Mouse (Mus musculus) cerebellum, postnatal 4 days (tissue): Measurements from ENCODE around the gene B4galnt2.
A peak's percentile ranks its signal among the peaks of the same experiment; 100 is the strongest.
"Not testable (repeated sequence)": the region's sequence is repeated elsewhere in the genome, so short reads cannot be mapped to it uniquely, and the experiment has no call there.

ENCODE experiments used
- DNase-seq, 2 experiments: peaks; one replicate each; pipeline ENCODE4 v3.0.0; 2022; ENCODE audit warnings: low spot score in 2 of 2, mixed read lengths in 1 of 2

Gene B4galnt2

GRCm38 (mm10) chr11:95896446-95897179 is 18.1 kb downstream of the B4galnt2 start:
- DNase-seq = no peak

- DNase-seq = no peak
Measured at GRCm38 (mm10) chr11:95890462-95891051, 24.1 kb downstream of the B4galnt2 start.

DNA sequence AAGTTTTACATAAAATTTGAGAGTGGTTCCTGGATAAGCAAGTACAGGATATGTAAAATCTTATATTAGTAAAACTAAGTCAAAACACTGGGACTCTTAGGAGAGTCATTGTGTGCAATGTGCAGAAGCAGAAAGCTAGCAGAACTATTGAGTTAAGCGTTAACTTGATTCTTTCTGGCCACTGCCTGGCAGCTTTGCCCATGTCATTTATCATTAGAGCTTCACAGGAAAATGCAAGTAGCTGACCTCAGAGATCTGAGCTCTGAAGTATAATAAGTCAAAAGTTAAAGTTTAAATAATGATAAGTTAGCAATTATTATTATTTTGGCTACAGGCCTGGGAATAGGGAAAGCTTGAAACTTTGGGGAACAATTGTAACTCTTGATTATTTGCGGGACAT is 34.8 kb downstream of the B4galnt2 start:
- not testable (repeated sequence) for DNase-seq

- peak; percentile 54 to 70 for DNase-seq
Measured at GRCm38 (mm10) chr11:95876296-95876695, 38.4 kb downstream of the B4galnt2 start.

GRCm38 (mm10) chr11:95875804-95876203 is 38.9 kb downstream of the B4galnt2 start:
- peak in 1 of 2 experiments; percentile 11 for DNase-seq

DNA sequence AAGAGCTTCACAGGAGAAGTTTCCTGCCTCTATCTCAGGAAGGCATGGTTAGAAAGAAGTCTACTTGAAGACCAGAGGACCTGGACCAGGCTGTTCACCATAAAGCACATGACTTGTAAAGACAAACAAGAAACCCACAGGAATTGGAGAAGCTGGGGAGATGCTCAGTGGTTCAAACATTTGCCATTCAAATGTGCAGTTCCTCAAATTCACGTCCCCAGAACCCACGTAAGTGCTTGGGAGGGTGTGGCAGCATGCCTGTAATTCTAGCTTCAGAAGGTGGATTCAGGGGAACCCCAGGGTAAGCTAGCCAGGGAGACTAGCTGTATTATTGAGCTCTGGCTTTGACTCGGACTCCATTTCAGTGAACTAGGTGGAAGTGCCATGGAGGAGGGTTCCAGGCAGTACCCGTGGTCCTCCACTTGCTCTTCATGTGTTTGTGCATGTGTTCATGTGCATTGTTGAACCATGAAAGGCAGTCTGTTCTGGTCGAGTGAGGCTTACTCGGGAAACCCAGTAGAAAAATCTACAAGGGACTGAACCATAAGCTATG is 44.7 kb downstream of the B4galnt2 start:
- DNase-seq = no peak

GRCm38 (mm10) chr11:95869442-95869841 is 45.2 kb downstream of the B4galnt2 start:
- no peak for DNase-seq

DNA sequence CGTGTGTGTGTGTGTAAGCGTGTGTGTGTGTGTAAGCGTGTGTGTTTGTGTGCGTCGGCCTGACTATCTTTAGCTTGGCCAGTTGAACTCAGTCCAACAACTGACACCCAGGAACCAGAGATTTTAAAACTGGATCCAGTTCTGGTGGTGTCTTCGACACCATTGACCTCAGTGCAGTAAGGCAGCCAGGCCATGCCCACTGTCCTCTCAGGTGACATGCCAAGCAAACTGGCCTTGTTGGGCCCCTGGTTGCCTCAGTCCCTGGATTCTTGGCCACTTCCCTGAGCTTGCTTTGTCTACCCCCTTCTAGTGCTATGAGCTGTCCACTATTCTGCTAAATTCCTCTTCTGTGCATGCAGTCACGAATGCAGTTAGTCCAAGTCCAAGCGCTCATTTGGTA is 53.3 kb downstream of the B4galnt2 start:
- no peak for DNase-seq

GRCm38 (mm10) chr11:95860071-95860490 is 54.6 kb downstream of the B4galnt2 start:
- DNase-seq = no peak

- DNase-seq = peak; percentile 41 to 70
Measured at GRCm38 (mm10) chr11:95859468-95859855, 55.2 kb downstream of the B4galnt2 start.

DNA sequence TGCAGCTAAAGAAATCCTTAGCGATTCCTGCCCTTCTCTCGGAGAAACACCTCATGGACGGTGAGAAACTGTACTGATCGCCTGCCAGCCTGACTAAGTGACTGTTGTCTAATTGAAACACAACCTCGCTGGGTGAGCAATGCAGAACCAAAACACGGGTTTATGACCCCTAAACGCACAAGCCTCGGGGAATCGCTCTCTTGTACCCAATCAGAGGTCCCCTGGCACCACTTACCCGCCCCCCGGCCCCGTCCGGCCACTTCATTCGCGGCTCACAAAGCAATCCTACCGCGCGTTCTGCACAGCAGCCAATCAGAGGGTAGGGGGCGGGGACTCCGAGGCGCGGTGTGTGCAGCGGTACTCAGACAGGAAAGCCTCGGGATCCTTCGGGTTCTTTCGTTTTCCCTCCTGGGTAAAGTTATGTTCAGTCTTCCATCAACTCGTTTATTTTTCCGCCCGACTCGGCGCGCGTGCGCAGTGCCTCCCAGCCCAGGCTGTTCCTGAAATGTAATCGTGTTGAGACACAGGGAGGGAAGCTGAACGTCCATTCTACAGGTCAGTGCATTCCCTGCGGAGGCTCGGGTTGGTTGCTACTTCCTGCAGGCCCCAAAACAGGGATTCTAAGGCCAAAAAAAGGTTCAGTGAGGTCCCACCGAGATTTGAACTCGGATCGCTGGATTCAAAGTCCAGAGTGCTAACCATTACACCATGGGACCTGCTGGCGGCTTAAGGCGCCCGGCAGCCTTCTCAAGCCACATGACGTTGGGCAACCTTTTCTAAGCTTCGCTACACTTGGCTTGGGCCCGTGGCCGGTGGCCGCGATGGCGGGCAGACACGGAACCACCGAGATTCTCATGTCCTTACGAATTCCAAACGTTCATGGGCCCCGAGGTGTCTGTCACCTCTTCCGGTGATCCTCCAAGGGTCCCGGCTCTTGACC is 55.9 kb downstream of the B4galnt2 start:
- DNase-seq = peak; percentile 97 to 98

DNA sequence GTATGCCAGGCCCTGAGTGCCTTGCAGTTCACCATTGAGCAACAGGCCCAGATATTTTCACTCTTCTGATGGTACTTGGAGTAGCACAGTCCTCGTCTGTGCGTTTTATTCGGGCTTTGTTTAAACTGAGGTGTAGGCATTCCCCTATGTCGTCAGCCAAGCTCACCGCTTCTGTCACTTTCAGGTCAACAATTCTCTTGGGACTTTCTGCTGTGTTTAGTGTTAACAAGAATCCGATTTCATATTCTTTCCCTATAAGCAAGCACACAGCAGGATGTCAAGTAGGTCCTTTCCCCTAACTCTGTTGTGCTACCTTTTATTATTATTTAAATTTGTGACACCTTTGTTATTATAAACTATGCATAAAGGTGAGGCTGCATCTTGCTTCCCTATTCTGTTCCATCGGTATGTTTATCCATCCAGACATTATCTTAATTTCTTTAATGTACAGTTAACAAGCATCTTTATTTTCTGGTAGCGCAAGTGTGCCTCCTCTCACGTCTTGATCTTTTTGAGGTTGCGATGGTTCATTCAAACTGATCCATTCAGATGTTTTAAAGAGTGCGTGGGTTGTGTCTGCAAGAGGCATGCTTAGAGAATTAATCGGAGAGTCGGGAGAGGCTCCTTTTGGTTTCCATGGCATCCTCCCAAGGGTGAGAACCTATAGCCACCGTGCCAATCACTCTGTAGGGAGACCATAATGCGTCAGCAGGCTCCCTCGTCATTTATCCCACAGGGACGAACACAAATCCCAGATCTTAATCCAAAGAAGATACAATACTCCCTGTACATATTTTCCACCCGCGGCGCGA is 56.8 kb downstream of the B4galnt2 start:
- no peak for DNase-seq

DNA sequence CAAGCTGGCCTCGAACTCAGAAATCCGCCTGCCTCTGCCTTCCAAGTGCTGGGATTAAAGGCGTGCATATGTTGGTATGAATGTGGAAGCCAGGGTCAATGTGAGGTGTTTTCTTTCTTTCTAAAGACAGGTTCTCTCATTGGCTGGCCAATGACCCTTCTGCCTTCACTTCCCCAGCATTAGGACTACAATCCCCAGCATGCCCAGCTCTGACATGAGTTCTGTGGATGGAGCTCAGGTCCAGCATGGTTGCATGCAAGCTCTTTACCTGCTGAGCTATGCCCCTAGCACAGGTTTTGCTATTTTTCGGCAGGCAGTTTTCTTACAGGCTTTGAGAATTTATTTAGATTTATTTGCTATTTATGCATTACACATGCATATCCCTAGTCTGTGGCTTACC is 57.4 kb downstream of the B4galnt2 start:
- no peak for DNase-seq

DNA sequence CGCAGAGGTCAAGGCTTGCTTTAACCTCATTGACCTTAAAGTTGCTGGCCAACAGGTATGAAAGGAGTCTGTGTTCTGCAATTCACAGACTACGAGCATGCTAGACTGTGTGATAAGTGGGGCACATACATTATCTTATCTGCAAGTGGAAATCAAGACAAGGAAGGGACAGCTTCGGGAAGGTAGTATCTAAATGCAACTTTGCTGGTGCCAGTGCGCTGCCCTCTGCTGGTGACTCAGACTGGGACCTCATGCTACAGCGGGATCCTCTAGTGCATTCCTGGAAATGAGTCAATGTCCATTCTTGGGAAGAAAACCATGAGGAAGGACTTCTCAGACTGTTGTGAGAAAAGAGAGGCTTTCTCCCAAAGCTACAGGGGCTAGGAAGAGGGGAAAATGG is 61.0 kb downstream of the B4galnt2 start:
- peak in 1 of 2 experiments; percentile 49 for DNase-seq

DNA sequence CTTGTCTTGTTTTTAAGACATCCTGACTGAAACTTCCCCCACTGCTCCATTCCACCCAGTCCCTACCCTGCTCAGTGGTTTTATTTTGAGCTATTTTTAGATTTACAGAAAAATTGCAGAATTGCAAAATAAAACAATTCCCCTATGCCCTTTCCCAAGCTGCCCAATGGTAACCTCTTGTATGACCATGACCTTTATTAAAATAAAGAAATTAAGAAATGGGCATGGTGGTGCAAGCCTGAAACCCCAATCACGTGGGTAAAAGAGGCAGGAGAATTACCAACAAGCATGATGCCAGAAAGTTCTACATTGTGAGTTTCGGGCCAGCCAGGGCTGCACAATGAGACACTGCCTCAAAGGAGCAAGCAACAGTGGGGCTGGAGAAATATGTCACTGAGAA is 63.8 kb downstream of the B4galnt2 start:
- no peak for DNase-seq

- no peak for DNase-seq
Measured at GRCm38 (mm10) chr11:95844935-95845334, 69.8 kb downstream of the B4galnt2 start.

GRCm38 (mm10) chr11:95843421-95843950 is 71.2 kb downstream of the B4galnt2 start:
- no peak for DNase-seq

- DNase-seq = no peak
Measured at GRCm38 (mm10) chr11:95842953-95843352, 71.7 kb downstream of the B4galnt2 start.

DNA sequence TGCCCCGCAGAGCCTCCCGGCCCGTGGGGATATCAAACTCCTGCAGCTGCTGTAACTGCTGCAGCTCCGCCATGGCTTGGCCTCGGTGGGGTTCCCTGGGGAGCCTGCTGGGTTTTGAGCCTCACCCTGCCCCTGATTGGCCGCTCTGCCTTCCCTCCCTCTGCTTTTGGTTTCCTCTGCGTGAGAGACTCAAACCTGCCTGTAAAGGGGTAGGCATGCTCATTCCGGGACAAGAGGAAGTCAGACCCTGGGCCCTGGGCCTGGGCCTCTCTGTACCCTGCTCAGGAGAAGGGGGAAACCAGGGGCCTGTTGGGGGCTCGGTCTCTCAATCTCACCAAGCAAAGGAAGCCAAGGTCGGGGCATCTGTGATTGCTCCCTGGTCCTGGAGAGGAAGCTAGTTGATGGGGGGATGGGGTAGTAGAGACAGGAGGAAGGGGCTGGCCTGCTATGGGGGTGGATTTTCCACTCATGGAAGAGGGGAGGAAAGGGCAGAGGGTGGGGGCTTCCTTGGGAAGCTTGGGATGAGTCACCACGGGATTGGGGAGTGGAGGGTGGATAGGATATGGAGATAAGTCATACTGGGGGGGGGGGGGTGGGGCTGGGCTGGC is 72.5 kb downstream of the B4galnt2 start, which contains the start of gene Abi3:
TSS of gene Abi3 (minus strand) at position 403 of the 608 bp plus-strand sequence.
- DNase-seq = no peak

GRCm38 (mm10) chr11:95841498-95841830 is 73.2 kb downstream of the B4galnt2 start:
- DNase-seq = no peak
